Mouse (Mus musculus) embryonic fibroblast, embryonic 13.5 days (primary cell): ENCODE data around the gene Cplx3.

Source experiments
- CTCF ChIP-seq: IDR thresholded peaks from 2 replicates; pipeline ENCODE4 v1.5.1; 2011; ENCODE audit warnings: mild to moderate bottlenecking, control low read depth, low read length, moderate library complexity, borderline replicate concordance; ENCODE audit not compliant: insufficient read depth
- POLR2A ChIP-seq: IDR thresholded peaks from 2 replicates; pipeline ENCODE4 v1.6.1; 2011; ENCODE audit warnings: low read depth, mild to moderate bottlenecking, control low read depth, low read length, moderate library complexity

GRCm38 (mm10) chr9:57577144-57577849, 28.8 kb downstream of the Cplx3 start:
- TF ChIP-seq POLR2A (no peak), CTCF (no peak)
